ENCODE assay signal across 12 mouse cellular contexts in the genomic region with DNA sequence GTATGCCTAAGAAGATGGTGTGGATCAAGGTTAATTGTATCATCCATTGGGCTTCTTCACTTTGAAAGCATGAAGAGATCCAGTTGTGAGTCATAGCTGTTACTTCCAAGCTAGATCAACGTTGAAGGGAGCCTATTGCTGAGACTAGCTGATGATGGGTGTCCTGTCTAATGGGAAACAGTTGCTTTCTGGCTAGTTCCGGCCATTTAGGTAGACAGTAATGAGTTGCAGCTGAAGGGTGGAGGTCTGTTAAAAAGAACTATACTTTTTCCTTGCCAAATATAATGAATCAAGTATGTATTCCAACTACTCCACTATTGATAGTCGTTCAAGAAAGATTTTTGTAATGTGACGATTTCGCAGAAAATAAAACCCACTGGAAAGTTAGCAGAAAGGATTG.
"Had no signal": no experiment of that assay in that cellular context is flagged by ENCODE, and none has a peak within 500 bp of the region (broad histone marks: within the 10 kb centered on the region; RNA-seq: fewer than 3 reads in every experiment).

No protein-coding gene starts in this region.

- DNase-seq: kidney, adult 8-10 months; kidney, postnatal 25 days; lung, adult 2 months; lung, postnatal 10 days; retina, postnatal 1 day; right cerebral cortex, postnatal 4 days; thymus, postnatal 36 days had no signal

- H3K4me1 ChIP-seq: limb, embryonic 12.5 days; liver, embryonic 15.5 days; neural tube, embryonic 12.5 days had no signal

- H3K9me3 ChIP-seq: limb, embryonic 12.5 days; liver, embryonic 15.5 days; midbrain, embryonic 13.5 days; neural tube, embryonic 12.5 days had no signal

- H3K27ac ChIP-seq: limb, embryonic 12.5 days; liver, embryonic 15.5 days; midbrain, embryonic 13.5 days; neural tube, embryonic 12.5 days had no signal

- H3K4me3 ChIP-seq: limb, embryonic 12.5 days; liver, embryonic 15.5 days; midbrain, embryonic 13.5 days; neural tube, embryonic 12.5 days had no signal

- ATAC-seq: intestine, postnatal 0 days; midbrain, embryonic 13.5 days had no signal

- H3K4me2 ChIP-seq: limb, embryonic 12.5 days; liver, embryonic 15.5 days; midbrain, embryonic 13.5 days; neural tube, embryonic 12.5 days had no signal

- H3K36me3 ChIP-seq: limb, embryonic 12.5 days; liver, embryonic 15.5 days; midbrain, embryonic 13.5 days; neural tube, embryonic 12.5 days had no signal

- H3K27me3 ChIP-seq: limb, embryonic 12.5 days; liver, embryonic 15.5 days; midbrain, embryonic 13.5 days; neural tube, embryonic 12.5 days had no signal

- H3K9ac ChIP-seq: limb, embryonic 12.5 days; liver, embryonic 15.5 days; midbrain, embryonic 13.5 days; neural tube, embryonic 12.5 days had no signal
